Mouse (Mus musculus) liver, adult 2 months (tissue): ENCODE results near the gene Fuca1.

ENCODE experiments used
- CTCF ChIP-seq: fragments of 200-500 bp; IDR thresholded peaks from 2 replicates; pipeline ENCODE4 v1.5.1; 2011; ENCODE audit warnings: low read depth, low read length, control low read depth
- POLR2A ChIP-seq: fragments of 200-500 bp; IDR thresholded peaks from 2 replicates; pipeline ENCODE4 v1.6.1; 2011; ENCODE audit warnings: low read length, control low read depth; ENCODE audit not compliant: insufficient read depth; ENCODE audit errors: extremely low read depth

DNA sequence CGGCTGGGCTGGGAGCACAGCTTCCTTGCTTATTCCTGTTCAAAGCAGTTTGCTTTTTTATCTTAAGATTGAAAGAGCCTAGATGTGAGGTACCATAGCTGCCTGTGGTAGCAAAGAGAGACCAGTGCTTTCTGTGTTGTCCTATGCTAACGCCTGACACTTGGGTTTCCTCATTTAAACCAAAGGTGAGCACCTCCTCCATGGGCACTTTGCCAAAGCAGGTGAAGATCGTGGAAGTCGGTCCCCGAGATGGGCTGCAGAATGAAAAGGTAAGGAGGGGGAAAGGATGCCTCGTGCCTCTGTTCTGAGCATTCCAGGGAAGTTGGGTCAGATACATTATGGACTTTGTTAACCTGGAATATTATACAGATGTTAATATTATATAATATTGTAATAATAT, 29.8 kb downstream of the Fuca1 start:
- TF ChIP-seq POLR2A (no peak), CTCF (no peak)
